Mouse (Mus musculus) neural tube, embryonic 12.5 days (tissue): ENCODE results near the gene Maml1. TPM values are rescaled to one million over a fixed set of nuclear protein-coding genes. Genes with fewer than 3 reads are reported as not detected.
"Not testable (repeated sequence)": the region's sequence is repeated elsewhere in the genome, so short reads cannot be mapped to it uniquely, and the experiment has no call there.

Experiments used
- ATAC-seq: fragments of 200-750 bp; cut with Nextera tagmentation; 2 replicates; pipeline ENCODE4 v1.8.0; 2017; ENCODE audit warnings: low read depth, mild to moderate bottlenecking, moderate TSS enrichment, moderate library complexity; ENCODE audit not compliant: low FRiP score
- H3K27ac ChIP-seq: fragments of 300-500 bp; sonication (generic); 2 replicates; pipeline ENCODE4 v1.5.1; 2016
- H3K27me3 ChIP-seq: fragments of 300-500 bp; sonication (generic); replicated peaks from 2 replicates; pipeline ENCODE4 v1.6.1; 2016; ENCODE audit warnings: mild to moderate bottlenecking
- H3K36me3 ChIP-seq: fragments of 300-500 bp; sonication (generic); 2 replicates; pipeline ENCODE4 v1.6.1; 2016; ENCODE audit warnings: mild to moderate bottlenecking
- H3K4me1 ChIP-seq: fragments of 300-500 bp; sonication (generic); 2 replicates; pipeline ENCODE4 v1.6.1; 2016
- H3K4me2 ChIP-seq: fragments of 300-500 bp; sonication (generic); replicated peaks from 2 replicates; pipeline ENCODE4 v1.6.1; 2016; ENCODE audit warnings: mild to moderate bottlenecking
- H3K4me3 ChIP-seq: fragments of 300-500 bp; sonication (generic); 2 replicates; pipeline ENCODE4 v1.5.1; 2016
- H3K9ac ChIP-seq: fragments of 300-500 bp; sonication (generic); 2 replicates; pipeline ENCODE4 v1.6.1; 2016; ENCODE audit warnings: mild to moderate bottlenecking
- H3K9me3 ChIP-seq: fragments of 300-500 bp; sonication (generic); 2 replicates; pipeline ENCODE4 v1.6.1; 2016; ENCODE audit warnings: mild to moderate bottlenecking
- WGBS: fragments of 180-500 bp; shearing (Covaris S2); methylation state at CpG from one replicate; pipeline ENCODE4 v1.1.7; 2016; 5-methylcytosine and 5-hydroxymethylcytosine counted together
- polyA plus RNA-seq: library from polyadenylated mRNA; unstranded; fragments of >200 nt; fragmentation: Nextera tagmentation; extraction: Ambion mirVana; gene quantifications from 2 replicates; pipeline ENCODE4 v1.2.1, GENCODE M21; 2016

Gene Maml1
- polyA plus RNA-seq, 1 experiment from 2014 or later = 7.3 TPM

- no peak overlapping the region for H3K9ac ChIP-seq
- H3K9me3 ChIP-seq = no peaks in the 10 kb centered on the region
- H3K27ac ChIP-seq = no peak overlapping the region
- peaks cover 9% of the 10 kb centered on the region; the same call in 1 of the 2 replicates for H3K36me3 ChIP-seq
- no peak overlapping the region for H3K4me2 ChIP-seq
- H3K4me1 ChIP-seq = peaks cover 20% of the 10 kb centered on the region
- H3K27me3 ChIP-seq = no peaks in the 10 kb centered on the region
- 95% methylated on average over 6 of the region's 6 CpGs for WGBS
- no peak overlapping the region for H3K4me3 ChIP-seq
- no peak for ATAC-seq
Observed at GRCm38 (mm10) chr11:50321239-50321638, 29.1 kb upstream of the Maml1 start.

- WGBS = 91% methylated on average over 4 of the region's 4 CpGs
- not testable (repeated sequence) for H3K27me3 ChIP-seq, H3K4me3 ChIP-seq, ATAC-seq, H3K9me3 ChIP-seq, H3K9ac ChIP-seq, H3K36me3 ChIP-seq, H3K27ac ChIP-seq, H3K4me2 ChIP-seq
- peaks cover 14% of the 10 kb centered on the region for H3K4me1 ChIP-seq
Observed at GRCm38 (mm10) chr11:50319343-50319742, 27.2 kb upstream of the Maml1 start.

- H3K4me1 ChIP-seq = no peaks in the 10 kb centered on the region
- 94% methylated on average over 2 of the region's 2 CpGs for WGBS
- H3K9ac ChIP-seq = no peak overlapping the region
- H3K36me3 ChIP-seq = peaks cover 26% of the 10 kb centered on the region
- no peak overlapping the region for H3K27ac ChIP-seq
- H3K27me3 ChIP-seq = no peaks in the 10 kb centered on the region
- no peak overlapping the region for H3K4me2 ChIP-seq
- no peak overlapping the region for H3K4me3 ChIP-seq
- no peaks in the 10 kb centered on the region for H3K9me3 ChIP-seq
- ATAC-seq = no peak
Observed at GRCm38 (mm10) chr11:50312803-50313202, 20.7 kb upstream of the Maml1 start.

GRCm38 (mm10) chr11:50303406-50303805, 11.3 kb upstream of the Maml1 start:
- 91% methylated on average over 2 of the region's 2 CpGs for WGBS
- Histone ChIP-seq H3K27ac (no peak overlapping the region), H3K9ac (no peak overlapping the region), H3K27me3 (no peaks in the 10 kb centered on the region), H3K4me2 (no peak overlapping the region), H3K4me3 (no peak overlapping the region), H3K4me1 (no peaks in the 10 kb centered on the region), H3K9me3 (no peaks in the 10 kb centered on the region), H3K36me3 (peaks cover 81% of the 10 kb centered on the region)
- no peak for ATAC-seq

GRCm38 (mm10) chr11:50291321-50292165, 568 bp downstream of the Maml1 start:
- Histone ChIP-seq H3K4me3 (peak overlapping the region; percentile 94), H3K4me2 (peak overlapping the region; percentile 74), H3K27me3 (no peaks in the 10 kb centered on the region), H3K36me3 (peaks cover 16% of the 10 kb centered on the region), H3K4me1 (peaks cover 11% of the 10 kb centered on the region), H3K9ac (peak overlapping the region; percentile 97), H3K27ac (peak overlapping the region; percentile 97), H3K9me3 (no peaks in the 10 kb centered on the region)
- WGBS = under 1% methylated on average over 84 of the region's 85 CpGs
- peak; percentile 81 for ATAC-seq

- Histone ChIP-seq H3K9me3 (no peaks in the 10 kb centered on the region), H3K9ac (peak overlapping the region; percentile 97), H3K36me3 (peaks cover 13% of the 10 kb centered on the region; the same call in 1 of the 2 replicates), H3K4me2 (peak overlapping the region; percentile 74), H3K4me3 (peak overlapping the region; percentile 94), H3K4me1 (peaks cover 11% of the 10 kb centered on the region), H3K27me3 (no peaks in the 10 kb centered on the region), H3K27ac (no peak overlapping the region)
- ATAC-seq = no peak
- WGBS = 11% methylated on average over 20 of the region's 20 CpGs
Observed at GRCm38 (mm10) chr11:50290486-50291225, 1.5 kb downstream of the Maml1 start.

- no peaks in the 10 kb centered on the region for H3K9me3 ChIP-seq
- peaks cover 11% of the 10 kb centered on the region for H3K4me1 ChIP-seq
- no peak overlapping the region for H3K4me3 ChIP-seq
- H3K36me3 ChIP-seq = peaks cover 6% of the 10 kb centered on the region; the same call in 1 of the 2 replicates
- no peaks in the 10 kb centered on the region for H3K27me3 ChIP-seq
- H3K27ac ChIP-seq = no peak overlapping the region
- H3K9ac ChIP-seq = no peak overlapping the region
- WGBS = 92% methylated on average over 1 of the region's 1 CpGs
- H3K4me2 ChIP-seq = no peak overlapping the region
- ATAC-seq = no peak
Observed at GRCm38 (mm10) chr11:50286428-50286827, 5.7 kb downstream of the Maml1 start.

- no peaks in the 10 kb centered on the region for H3K9me3 ChIP-seq
- H3K4me2 ChIP-seq = no peak overlapping the region
- no peak overlapping the region for H3K27ac ChIP-seq
- no peak overlapping the region for H3K4me3 ChIP-seq
- ATAC-seq = no peak
- peaks cover 9% of the 10 kb centered on the region; the same call in 1 of the 2 replicates for H3K36me3 ChIP-seq
- peaks cover 11% of the 10 kb centered on the region for H3K4me1 ChIP-seq
- 96% methylated on average over 7 of the region's 7 CpGs for WGBS
- no peaks in the 10 kb centered on the region for H3K27me3 ChIP-seq
- no peak overlapping the region for H3K9ac ChIP-seq
Observed at GRCm38 (mm10) chr11:50285696-50286095, 6.4 kb downstream of the Maml1 start.

GRCm38 (mm10) chr11:50285263-50285662, 6.8 kb downstream of the Maml1 start:
- H3K9me3 ChIP-seq = no peaks in the 10 kb centered on the region
- no peak overlapping the region for H3K9ac ChIP-seq
- no peak for ATAC-seq
- H3K4me2 ChIP-seq = no peak overlapping the region
- H3K4me1 ChIP-seq = peaks cover 8% of the 10 kb centered on the region
- 91% methylated on average over 5 of the region's 5 CpGs for WGBS
- no peak overlapping the region for H3K27ac ChIP-seq
- H3K4me3 ChIP-seq = no peak overlapping the region
- no peaks in the 10 kb centered on the region for H3K27me3 ChIP-seq
- H3K36me3 ChIP-seq = peaks cover 12% of the 10 kb centered on the region; the same call in 1 of the 2 replicates

GRCm38 (mm10) chr11:50280053-50280452, 12.1 kb downstream of the Maml1 start:
- Histone ChIP-seq H3K9me3 (no peaks in the 10 kb centered on the region), H3K4me2 (no peak overlapping the region), H3K36me3 (peaks cover 14% of the 10 kb centered on the region; the same call in 1 of the 2 replicates), H3K4me3 (no peak overlapping the region), H3K9ac (no peak overlapping the region), H3K4me1 (no peaks in the 10 kb centered on the region), H3K27me3 (no peaks in the 10 kb centered on the region), H3K27ac (no peak overlapping the region)
- 76% methylated on average over 1 of the region's 1 CpGs for WGBS
- no peak for ATAC-seq

- no peaks in the 10 kb centered on the region for H3K9me3 ChIP-seq
- H3K27me3 ChIP-seq = no peaks in the 10 kb centered on the region
- 95% methylated on average over 4 of the region's 4 CpGs for WGBS
- no peak for ATAC-seq
- H3K4me3 ChIP-seq = no peak overlapping the region
- peaks cover 14% of the 10 kb centered on the region; the same call in 1 of the 2 replicates for H3K36me3 ChIP-seq
- no peaks in the 10 kb centered on the region for H3K4me1 ChIP-seq
- no peak overlapping the region for H3K27ac ChIP-seq
- H3K4me2 ChIP-seq = no peak overlapping the region
- no peak overlapping the region for H3K9ac ChIP-seq
Observed at GRCm38 (mm10) chr11:50279005-50279404, 13.1 kb downstream of the Maml1 start.

- ATAC-seq = no peak
- Histone ChIP-seq H3K4me2 (no peak overlapping the region), H3K27me3 (no peaks in the 10 kb centered on the region), H3K9me3 (no peaks in the 10 kb centered on the region), H3K27ac (no peak overlapping the region), H3K36me3 (peaks cover 14% of the 10 kb centered on the region; the same call in 1 of the 2 replicates), H3K4me3 (no peak overlapping the region), H3K4me1 (no peaks in the 10 kb centered on the region), H3K9ac (no peak overlapping the region)
- 89% methylated on average over 6 of the region's 6 CpGs for WGBS
Observed at GRCm38 (mm10) chr11:50277706-50278105, 14.4 kb downstream of the Maml1 start.
